Mouse (Mus musculus) adrenal gland, adult 8-10 months (tissue): ENCODE results near the gene Lin52. TPM values are rescaled to one million over a fixed set of nuclear protein-coding genes. Genes with fewer than 3 reads are reported as not detected.
"Not testable (repeated sequence)": the region's sequence is repeated elsewhere in the genome, so short reads cannot be mapped to it uniquely, and the experiment has no call there.

ENCODE experiments used
- DNase-seq: peaks from one replicate; pipeline ENCODE4 v3.0.0; 2022
- total RNA-seq, 4 experiments: library from RNA; stranded (reverse); gene quantifications; 2 replicates each; pipeline ENCODE4 v1.2.4; 2022

The Lin52 gene
- total RNA-seq, 4 experiments from 2014 or later: 17.8 to 21.3 (median 19.6) TPM

DNA sequence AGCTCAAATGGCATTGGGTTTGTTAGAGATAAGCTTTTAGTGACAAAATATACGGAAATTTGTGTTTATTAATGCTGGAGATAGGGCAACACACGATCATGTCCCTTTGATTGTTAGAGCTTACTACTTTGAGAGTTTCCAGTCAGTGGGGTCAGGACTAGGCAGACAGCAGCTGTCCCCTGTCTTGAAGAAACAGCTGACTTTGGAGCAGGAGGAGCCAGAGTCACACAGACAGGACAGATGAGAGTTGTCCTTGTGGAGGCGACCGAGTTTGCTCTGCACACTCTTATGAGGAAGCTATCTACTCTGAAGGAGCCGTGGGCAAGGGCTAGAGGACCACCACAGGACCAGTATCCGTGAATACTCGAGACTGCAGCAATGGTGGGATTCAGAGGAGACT, 27.7 kb downstream of the Lin52 start:
- DNase-seq: no peak

- DNase-seq: no peak
Measured at GRCm38 (mm10) chr12:84481251-84481650, 30.0 kb downstream of the Lin52 start.

DNA sequence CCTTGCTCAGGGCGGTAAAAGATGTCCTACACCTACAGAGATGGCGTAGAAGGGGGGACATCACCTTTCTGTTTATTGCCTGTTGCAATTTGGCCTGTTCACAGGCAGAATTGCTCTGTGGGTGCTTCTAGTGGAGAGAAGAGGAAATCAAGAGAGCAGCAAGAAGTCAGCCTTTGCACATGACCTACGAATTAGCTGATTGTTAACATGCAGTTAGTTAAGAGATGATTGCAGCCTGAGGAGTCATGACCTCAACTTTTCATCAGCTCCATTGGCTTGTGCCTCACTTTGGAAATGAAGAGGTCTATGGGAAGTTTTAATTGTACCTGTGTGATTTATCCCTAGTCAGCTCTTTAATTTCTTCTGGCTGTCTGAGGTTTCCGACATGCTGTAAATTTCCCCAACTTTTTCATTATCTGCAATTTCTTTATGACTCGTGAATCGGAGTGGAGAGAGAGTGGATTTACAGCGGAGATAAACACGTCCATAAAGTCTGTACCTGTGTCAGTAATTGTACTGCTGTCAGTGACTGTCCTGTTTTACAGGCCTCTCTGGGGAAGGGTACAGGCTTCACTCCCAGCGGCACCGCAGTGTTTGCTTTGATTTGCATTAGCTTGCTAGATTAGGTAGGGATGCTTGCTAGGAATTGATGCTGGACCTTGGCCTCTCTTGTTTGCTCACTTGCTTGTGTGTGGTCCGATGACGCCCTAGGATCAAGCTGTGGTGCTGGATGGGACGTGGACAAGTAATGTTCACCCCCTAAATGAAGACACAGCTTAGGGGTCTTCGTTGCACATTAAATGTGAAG, 31.8 kb downstream of the Lin52 start:
- DNase-seq: no peak

- DNase-seq: no peak
Measured at GRCm38 (mm10) chr12:84487324-84488056, 36.3 kb downstream of the Lin52 start.

DNA sequence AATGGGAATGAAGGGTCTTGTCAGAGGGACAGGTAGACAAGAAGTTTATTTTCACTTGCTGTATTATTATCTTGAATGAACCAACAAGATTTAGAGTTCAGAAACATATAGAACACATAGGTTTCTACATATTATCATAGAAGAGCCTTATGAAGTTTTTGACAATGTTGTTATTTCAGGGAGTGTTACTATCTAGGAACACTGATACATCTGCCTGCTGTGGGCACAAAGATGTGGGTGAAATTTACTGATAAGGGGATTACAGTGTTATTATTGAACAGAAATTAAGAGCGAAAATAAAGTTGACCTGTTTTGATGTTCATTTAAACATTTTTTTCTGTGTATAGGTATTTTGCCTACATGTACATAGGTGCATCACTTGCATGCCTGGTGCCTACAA, 45.6 kb downstream of the Lin52 start:
- DNase-seq: no peak

DNA sequence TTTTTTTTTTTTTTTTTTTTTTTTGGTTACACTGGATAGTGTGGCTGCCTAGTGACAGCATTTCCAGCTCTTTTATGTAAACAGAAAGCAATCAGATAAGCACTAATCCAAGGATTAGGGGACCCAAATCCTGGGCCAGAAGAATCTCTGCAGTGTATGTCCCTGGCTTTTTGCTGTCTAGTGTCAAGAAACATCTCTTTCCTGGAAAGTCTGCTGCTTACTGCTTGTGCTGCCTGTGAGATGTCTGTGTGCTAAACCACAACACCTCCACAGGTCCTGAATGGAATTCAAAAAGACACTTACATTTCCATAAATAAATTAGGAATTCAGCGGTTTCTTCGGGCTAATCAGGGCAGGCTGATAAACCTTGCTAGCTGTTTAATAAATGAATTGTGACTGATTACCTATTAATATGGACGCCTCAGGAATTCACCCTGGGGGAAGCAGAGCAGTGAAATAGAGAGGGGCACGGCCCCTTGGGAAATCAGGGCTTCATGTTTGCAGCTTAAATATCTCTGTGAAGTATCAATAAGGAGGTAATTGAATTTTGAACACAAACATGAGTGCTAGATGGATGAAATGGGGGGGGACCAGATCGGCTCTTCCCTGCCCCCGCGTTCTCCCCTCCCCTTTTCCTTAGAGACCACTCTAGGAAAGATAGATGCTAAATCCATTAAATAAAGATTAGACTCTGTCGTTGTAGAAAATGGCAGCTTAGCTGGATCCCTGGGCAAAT, 49.5 kb downstream of the Lin52 start:
- no peak for DNase-seq

DNA sequence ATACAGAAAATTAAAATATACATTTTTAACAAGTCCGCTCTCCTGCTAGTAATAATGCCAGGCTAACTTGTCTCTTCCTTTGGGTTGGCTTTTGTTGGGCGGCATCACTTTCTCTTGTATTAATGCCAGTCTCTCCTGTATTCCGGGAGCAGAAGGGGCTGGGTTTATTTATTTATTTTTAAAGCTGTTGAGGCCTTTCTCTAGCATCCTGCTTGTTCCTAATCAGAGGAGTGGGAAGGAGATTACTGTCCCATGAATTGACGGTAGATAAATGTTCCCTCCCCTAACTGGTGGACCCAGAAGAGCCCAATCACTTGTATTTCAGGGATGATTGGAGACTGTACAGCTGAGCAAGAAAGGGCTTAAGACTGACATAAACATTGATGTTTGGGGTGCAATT, 50.1 kb downstream of the Lin52 start:
- DNase-seq: no peak

- DNase-seq: no peak
Measured at GRCm38 (mm10) chr12:84506856-84507255, 55.6 kb downstream of the Lin52 start.

DNA sequence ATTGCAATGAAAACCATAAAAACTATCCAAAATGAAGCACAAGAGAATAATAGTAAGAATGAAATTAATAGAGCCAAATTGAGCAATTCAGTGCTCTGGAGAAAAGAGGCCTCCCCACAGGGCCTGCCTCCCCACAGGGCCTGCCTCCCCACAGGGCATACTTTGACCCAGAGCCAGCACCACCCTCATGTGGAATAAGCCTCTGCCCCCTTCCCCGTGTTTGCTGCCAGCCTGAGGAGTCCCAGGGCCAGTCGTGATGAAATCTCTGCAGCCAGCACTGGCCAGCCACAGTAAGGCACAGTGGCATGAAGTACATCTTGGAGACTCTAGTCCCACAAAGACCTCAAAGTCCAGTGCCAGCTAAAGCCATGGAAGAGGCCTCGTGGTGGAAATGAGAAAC, 60.8 kb downstream of the Lin52 start:
- DNase-seq: no peak

DNA sequence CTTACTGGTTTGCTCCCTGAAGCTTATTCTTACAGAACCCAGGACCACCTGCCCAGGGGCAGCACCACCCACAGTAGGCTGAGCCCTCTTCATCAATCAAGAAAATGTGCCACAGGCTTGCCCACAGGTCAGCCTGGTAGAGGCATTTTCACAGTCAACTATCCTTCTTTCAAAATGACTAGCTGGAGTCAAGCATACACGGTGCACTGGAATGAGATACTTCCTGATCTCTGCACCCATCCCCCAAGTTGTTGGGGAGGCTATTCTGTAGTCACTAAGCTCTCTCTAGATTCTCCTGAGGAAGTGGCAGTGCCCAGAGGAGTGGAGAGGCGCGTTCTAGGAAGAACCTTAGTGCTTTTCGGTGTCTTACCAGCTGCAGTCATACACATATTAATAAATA, 64.3 kb downstream of the Lin52 start:
- DNase-seq: no peak

- no peak for DNase-seq
Measured at GRCm38 (mm10) chr12:84516642-84517041, 65.4 kb downstream of the Lin52 start.

- DNase-seq: no peak
Measured at GRCm38 (mm10) chr12:84518018-84518417, 66.8 kb downstream of the Lin52 start.

- DNase-seq: no peak
Measured at GRCm38 (mm10) chr12:84523728-84524127, 72.5 kb downstream of the Lin52 start.

DNA sequence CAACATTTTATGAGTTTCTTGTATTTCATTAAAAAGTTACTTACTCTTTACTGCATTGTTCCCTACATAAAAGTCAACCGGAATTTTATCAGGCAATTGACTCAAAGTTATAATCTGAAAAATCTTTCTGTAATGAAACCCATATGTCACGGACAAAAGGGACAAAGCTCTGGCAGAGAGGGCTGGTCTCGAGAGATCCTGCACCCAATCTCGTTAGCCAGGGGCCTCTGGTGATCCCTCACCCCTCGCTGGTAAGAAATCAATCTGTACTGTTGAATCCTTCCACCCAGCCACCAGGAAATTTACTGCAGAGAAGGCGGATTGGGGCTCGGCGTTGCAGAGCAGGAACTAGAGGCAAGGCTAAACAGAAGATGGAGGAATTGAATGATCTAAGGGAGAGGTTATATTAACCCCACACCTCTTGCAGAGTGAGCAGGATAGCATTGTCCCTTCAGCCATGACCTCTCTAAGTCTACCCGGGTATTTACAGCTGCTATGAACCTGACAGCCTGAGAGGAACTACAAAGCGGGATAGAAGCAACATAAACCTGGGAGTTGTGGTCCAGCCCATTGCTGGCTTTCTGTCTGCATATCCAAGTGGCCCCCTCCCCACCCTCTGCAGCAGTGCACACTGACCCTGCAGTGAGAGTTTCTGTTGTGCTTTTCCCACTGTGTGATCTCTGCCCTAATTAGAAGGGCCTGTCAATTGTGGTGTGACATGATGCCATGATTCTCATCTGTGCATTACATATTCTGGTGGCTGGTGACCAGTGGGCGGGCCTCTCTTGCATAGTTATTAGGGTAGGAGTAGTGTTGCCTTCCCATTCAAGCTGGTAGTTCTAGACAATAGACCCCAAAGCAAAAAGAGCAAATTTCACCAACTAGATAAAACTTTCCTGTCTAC, 73.2 kb downstream of the Lin52 start:
- DNase-seq: no peak

- no peak for DNase-seq
Measured at GRCm38 (mm10) chr12:84525422-84525821, 74.2 kb downstream of the Lin52 start.

GRCm38 (mm10) chr12:84530426-84530825, 79.2 kb downstream of the Lin52 start:
- no peak for DNase-seq

- no peak for DNase-seq
Measured at GRCm38 (mm10) chr12:84531906-84532829, 80.9 kb downstream of the Lin52 start.

DNA sequence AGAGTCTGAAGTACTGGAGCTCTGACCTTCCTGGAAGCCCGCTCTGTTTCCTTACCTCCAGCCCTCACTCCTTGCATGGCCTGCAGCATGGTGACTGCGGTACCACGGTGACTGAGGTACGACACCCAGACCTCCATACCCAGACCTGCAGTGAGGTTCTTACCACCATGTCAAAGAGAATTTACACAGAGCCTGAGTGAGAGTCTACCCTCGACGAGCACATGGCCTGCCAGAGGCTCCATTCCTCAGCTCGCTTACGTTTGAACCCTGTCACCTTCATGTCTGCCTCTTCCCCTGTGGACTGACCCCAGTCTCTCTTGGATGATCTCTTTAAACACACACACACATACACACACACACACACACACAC, 81.6 kb downstream of the Lin52 start:
- no peak for DNase-seq

- peak; percentile 75 for DNase-seq
Measured at GRCm38 (mm10) chr12:84533706-84534486, 82.7 kb downstream of the Lin52 start.

GRCm38 (mm10) chr12:84539537-84539936, 88.3 kb downstream of the Lin52 start:
- DNase-seq: not testable (repeated sequence)
